Mouse (Mus musculus) CH12.LX (cell line): ENCODE results near the gene Htr7.

Experiments used
- CTCF ChIP-seq, 2 experiments: IDR thresholded peaks in 1 of 2; conservative IDR thresholded peaks in 1 of 2; 2 replicates each; pipeline ENCODE4 v1.5.1; 2011 to 2012; ENCODE audit warnings: low read depth in 2 of 2, low read length in 2 of 2, improper control_type of control experiment in 1 of 2, inconsistent platforms in 1 of 2, mild to moderate bottlenecking in 1 of 2, moderate library complexity in 1 of 2
- E2F4 ChIP-seq: IDR thresholded peaks from 2 replicates; pipeline ENCODE4 v1.6.1; 2011; ENCODE audit warnings: low read depth, low read length, improper control_type of control experiment; ENCODE audit not compliant: insufficient replicate concordance
- IRF4 ChIP-seq: IDR thresholded peaks from 2 replicates; pipeline ENCODE4 v1.6.1; 2014; ENCODE audit warnings: low read depth, mild to moderate bottlenecking, inconsistent platforms, low read length, improper control_type of control experiment
- MAFK ChIP-seq: IDR thresholded peaks from 2 replicates; pipeline ENCODE4 v1.6.1; 2011; ENCODE audit warnings: low read length, improper control_type of control experiment; ENCODE audit not compliant: insufficient replicate concordance
- MAX ChIP-seq: IDR thresholded peaks from 2 replicates; pipeline ENCODE4 v1.6.1; 2011; ENCODE audit warnings: low read length, improper control_type of control experiment
- NRF1 ChIP-seq: IDR thresholded peaks from 2 replicates; pipeline ENCODE4 v1.6.1; 2014; ENCODE audit warnings: low read depth, mild to moderate bottlenecking, inconsistent platforms, low read length, improper control_type of control experiment, moderate library complexity
- POLR2A ChIP-seq: IDR thresholded peaks from 2 replicates; pipeline ENCODE4 v1.6.1; 2011; ENCODE audit warnings: low read depth, mild to moderate bottlenecking, improper control_type of control experiment, low read length
- RAD21 ChIP-seq: IDR thresholded peaks from 2 replicates; pipeline ENCODE4 v1.6.1; 2011; ENCODE audit warnings: low read depth, mild to moderate bottlenecking, low read length, improper control_type of control experiment, moderate library complexity
- SIN3A ChIP-seq: IDR thresholded peaks from 2 replicates; pipeline ENCODE4 v1.6.1; 2012; ENCODE audit warnings: low read length, improper control_type of control experiment, inconsistent platforms
- TBP ChIP-seq: conservative IDR thresholded peaks from 2 replicates; pipeline ENCODE4 v1.6.1; 2011; ENCODE audit warnings: low read depth, low read length, improper control_type of control experiment

- TF ChIP-seq POLR2A (no peak), CTCF (conservative IDR thresholded peaks at IDR 0.05 in 1 of 2, IDR thresholded peaks at IDR 0.05 in 1 of 2; ENCODE audit: low read depth in 2 of 2, low read length in 2 of 2) (no peak), E2F4 (no peak), TBP (no peak), MAX (no peak), IRF4 (no peak), SIN3A (no peak), MAFK (no peak), RAD21 (no peak), NRF1 (no peak)
Observed at GRCm38 (mm10) chr19:36000955-36001354, 56.4 kb downstream of the Htr7 start.
